Mouse (Mus musculus) forebrain, embryonic 13.5 days (tissue): ENCODE results near the gene Pts. TPM values are rescaled to one million over a fixed set of nuclear protein-coding genes. Genes with fewer than 3 reads are reported as not detected.

ENCODE experiments used
- ATAC-seq: fragments of 200-750 bp; cut with Nextera tagmentation; 2 replicates; pipeline ENCODE4 v1.8.0; 2017
- H3K27ac ChIP-seq: fragments of 300-500 bp; sonication (generic); 2 replicates; pipeline ENCODE4 v1.5.1; 2015; ENCODE audit warnings: inconsistent platforms, mild to moderate bottlenecking, moderate library complexity
- H3K27me3 ChIP-seq: fragments of 300-500 bp; sonication (generic); 2 replicates; pipeline ENCODE4 v1.6.1; 2015; ENCODE audit warnings: mild to moderate bottlenecking, inconsistent platforms
- H3K36me3 ChIP-seq: fragments of 300-500 bp; sonication (generic); 2 replicates; pipeline ENCODE4 v1.6.1; 2015; ENCODE audit warnings: mild to moderate bottlenecking, inconsistent platforms; ENCODE audit not compliant: poor library complexity, severe bottlenecking
- H3K4me1 ChIP-seq: fragments of 300-500 bp; sonication (generic); 2 replicates; pipeline ENCODE4 v1.6.1; 2015; ENCODE audit warnings: inconsistent platforms
- H3K4me2 ChIP-seq: fragments of 300-500 bp; sonication (generic); 2 replicates; pipeline ENCODE4 v1.6.1; 2015; ENCODE audit warnings: inconsistent platforms, mild to moderate bottlenecking, moderate library complexity
- H3K4me3 ChIP-seq: fragments of 300-500 bp; sonication (generic); 2 replicates; pipeline ENCODE4 v1.5.1; 2015; ENCODE audit warnings: mild to moderate bottlenecking, inconsistent platforms
- H3K9ac ChIP-seq: fragments of 300-500 bp; sonication (generic); 2 replicates; pipeline ENCODE4 v1.6.1; 2015; ENCODE audit warnings: mild to moderate bottlenecking, inconsistent platforms
- H3K9me3 ChIP-seq: fragments of 300-500 bp; sonication (generic); replicated peaks from 2 replicates; pipeline ENCODE4 v1.6.1; 2016; ENCODE audit warnings: inconsistent platforms
- WGBS: fragments of 180-500 bp; shearing (Covaris S2); methylation state at CpG from one replicate; pipeline ENCODE4 v1.1.7; 2015; 5-methylcytosine and 5-hydroxymethylcytosine counted together
- polyA plus RNA-seq: library from polyadenylated mRNA; unstranded; fragments of >200 nt; fragmentation: Nextera tagmentation; extraction: Ambion mirVana; gene quantifications from 2 replicates; pipeline ENCODE4 v1.2.1, GENCODE M21; 2015

Pts gene
- polyA plus RNA-seq, 1 experiment from 2014 or later = 102 TPM

- Histone ChIP-seq H3K4me2 (no peak overlapping the region), H3K4me1 (peaks cover 12% of the 10 kb centered on the region), H3K27me3 (no peaks in the 10 kb centered on the region), H3K9me3 (no peaks in the 10 kb centered on the region), H3K27ac (no peak overlapping the region), H3K9ac (no peak overlapping the region), H3K4me3 (no peak overlapping the region), H3K36me3 (0 out of 2 replicates have a peak, but pooled peaks cover 6% of the 10 kb centered on the region)
- WGBS = 93% methylated on average over 5 of the region's 5 CpGs
- ATAC-seq = no peak
Observed at GRCm38 (mm10) chr9:50524936-50525335, 3.6 kb downstream of the Pts start.

- 0 out of 2 replicates have a peak, but pooled peaks cover 6% of the 10 kb centered on the region for H3K36me3 ChIP-seq
- no peaks in the 10 kb centered on the region for H3K27me3 ChIP-seq
- H3K4me3 ChIP-seq = no peak overlapping the region
- H3K4me1 ChIP-seq = peaks cover 6% of the 10 kb centered on the region
- 81% methylated on average over 5 of the region's 5 CpGs for WGBS
- H3K9me3 ChIP-seq = no peaks in the 10 kb centered on the region
- H3K27ac ChIP-seq = no peak overlapping the region
- no peak for ATAC-seq
- no peak overlapping the region for H3K4me2 ChIP-seq
- no peak overlapping the region for H3K9ac ChIP-seq
Observed at GRCm38 (mm10) chr9:50522574-50522973, 6.0 kb downstream of the Pts start.

GRCm38 (mm10) chr9:50521562-50521961, 7.0 kb downstream of the Pts start:
- ATAC-seq = no peak
- H3K4me3 ChIP-seq = no peak overlapping the region
- 0 out of 2 replicates have a peak, but pooled peaks cover 6% of the 10 kb centered on the region for H3K36me3 ChIP-seq

GRCm38 (mm10) chr9:50520748-50521147, 7.8 kb downstream of the Pts start:
- Histone ChIP-seq H3K36me3 (0 out of 2 replicates have a peak, but pooled peaks cover 6% of the 10 kb centered on the region), H3K4me2 (no peak overlapping the region), H3K9me3 (no peaks in the 10 kb centered on the region), H3K27me3 (no peaks in the 10 kb centered on the region), H3K4me1 (no peaks in the 10 kb centered on the region), H3K27ac (no peak overlapping the region), H3K4me3 (no peak overlapping the region), H3K9ac (no peak overlapping the region)
- no peak for ATAC-seq
- WGBS = 91% methylated on average over 6 of the region's 6 CpGs

More at GRCm38 (mm10) chr9:50521562-50521961, 7.0 kb downstream of the Pts start:
- H3K9me3 ChIP-seq = no peaks in the 10 kb centered on the region
- H3K27ac ChIP-seq = no peak overlapping the region
- 63% methylated on average over 2 of the region's 2 CpGs for WGBS
- no peak overlapping the region for H3K4me2 ChIP-seq
- H3K9ac ChIP-seq = no peak overlapping the region
- no peaks in the 10 kb centered on the region for H3K27me3 ChIP-seq
- no peaks in the 10 kb centered on the region for H3K4me1 ChIP-seq

- 9% methylated on average over 2 of the region's 2 CpGs for WGBS
- no peak for ATAC-seq
- H3K4me3 ChIP-seq = no peak overlapping the region
- H3K4me2 ChIP-seq = no peak overlapping the region
- no peak overlapping the region for H3K27ac ChIP-seq
- H3K9ac ChIP-seq = no peak overlapping the region
- 0 out of 2 replicates have a peak, but pooled peaks cover 6% of the 10 kb centered on the region for H3K36me3 ChIP-seq
- H3K4me1 ChIP-seq = no peaks in the 10 kb centered on the region
- H3K9me3 ChIP-seq = no peaks in the 10 kb centered on the region
- H3K27me3 ChIP-seq = no peaks in the 10 kb centered on the region
Observed at GRCm38 (mm10) chr9:50518781-50519180, 9.7 kb downstream of the Pts start.

GRCm38 (mm10) chr9:50515462-50515861, 13.1 kb downstream of the Pts start:
- 91% methylated on average over 5 of the region's 5 CpGs for whole genome bisulfite sequencing
- H3K9ac ChIP-seq = no peak overlapping the region
- no peak for ATAC-seq

GRCm38 (mm10) chr9:50507570-50507969, 21.0 kb downstream of the Pts start:
- H3K36me3 ChIP-seq = no peaks in the 10 kb centered on the region
- ATAC-seq = no peak
- no peak overlapping the region for H3K9ac ChIP-seq
- H3K27me3 ChIP-seq = no peaks in the 10 kb centered on the region
- no peaks in the 10 kb centered on the region for H3K9me3 ChIP-seq
- H3K4me1 ChIP-seq = no peaks in the 10 kb centered on the region
- H3K4me2 ChIP-seq = no peak overlapping the region
- 89% methylated on average over 7 of the region's 7 CpGs for WGBS
- no peak overlapping the region for H3K27ac ChIP-seq
- H3K4me3 ChIP-seq = no peak overlapping the region

More at GRCm38 (mm10) chr9:50515462-50515861, 13.1 kb downstream of the Pts start:
- no peaks in the 10 kb centered on the region for H3K9me3 ChIP-seq
- no peaks in the 10 kb centered on the region for H3K27me3 ChIP-seq
- H3K27ac ChIP-seq = no peak overlapping the region
- no peaks in the 10 kb centered on the region for H3K36me3 ChIP-seq
- H3K4me3 ChIP-seq = no peak overlapping the region
- H3K4me1 ChIP-seq = no peaks in the 10 kb centered on the region
- H3K4me2 ChIP-seq = no peak overlapping the region

GRCm38 (mm10) chr9:50505405-50505804, 23.1 kb downstream of the Pts start:
- H3K27me3 ChIP-seq = no peaks in the 10 kb centered on the region
- no peak for ATAC-seq
- no peaks in the 10 kb centered on the region for H3K9me3 ChIP-seq
- H3K27ac ChIP-seq = no peak overlapping the region
- no peaks in the 10 kb centered on the region; the same call in 1 of the 2 replicates for H3K4me1 ChIP-seq
- H3K4me2 ChIP-seq = no peak overlapping the region
- no peak overlapping the region for H3K9ac ChIP-seq
- no peaks in the 10 kb centered on the region for H3K36me3 ChIP-seq
- H3K4me3 ChIP-seq = no peak overlapping the region
- WGBS = 66% methylated on average over 6 of the region's 6 CpGs

GRCm38 (mm10) chr9:50502949-50503348, 25.6 kb downstream of the Pts start:
- Histone ChIP-seq H3K9me3 (no peaks in the 10 kb centered on the region), H3K4me2 (no peak overlapping the region), H3K27me3 (no peaks in the 10 kb centered on the region), H3K4me3 (no peak overlapping the region), H3K27ac (no peak overlapping the region), H3K4me1 (no peaks in the 10 kb centered on the region; the same call in 1 of the 2 replicates), H3K36me3 (no peaks in the 10 kb centered on the region), H3K9ac (no peak overlapping the region)
- WGBS = 87% methylated on average over 3 of the region's 3 CpGs
- no peak for ATAC-seq

GRCm38 (mm10) chr9:50500974-50501501, 27.5 kb downstream of the Pts start:
- ATAC-seq = peak; percentile 85
- Histone ChIP-seq H3K27me3 (no peaks in the 10 kb centered on the region), H3K4me2 (peak overlapping the region; percentile 53), H3K9ac (no peak overlapping the region), H3K27ac (no peak overlapping the region), H3K9me3 (no peaks in the 10 kb centered on the region), H3K4me3 (peak overlapping the region; percentile 31), H3K4me1 (peaks cover under 1% of the 10 kb centered on the region), H3K36me3 (no peaks in the 10 kb centered on the region)
- 26% methylated on average over 14 of the region's 14 CpGs for WGBS

- H3K27ac ChIP-seq = no peak overlapping the region
- H3K9ac ChIP-seq = no peak overlapping the region
- H3K4me1 ChIP-seq = peaks cover 5% of the 10 kb centered on the region
- peak overlapping the region; percentile 53 for H3K4me2 ChIP-seq
- 74% methylated on average over 15 of the region's 15 CpGs for WGBS
- no peaks in the 10 kb centered on the region for H3K27me3 ChIP-seq
- H3K4me3 ChIP-seq = peak overlapping the region; percentile 31
- no peak for ATAC-seq
- no peaks in the 10 kb centered on the region for H3K9me3 ChIP-seq
- H3K36me3 ChIP-seq = no peaks in the 10 kb centered on the region
Observed at GRCm38 (mm10) chr9:50500467-50500973, 28.0 kb downstream of the Pts start.

GRCm38 (mm10) chr9:50499781-50500180, 28.7 kb downstream of the Pts start:
- H3K4me3 ChIP-seq = no peak overlapping the region
- no peak overlapping the region for H3K27ac ChIP-seq
- no peak for ATAC-seq
- H3K36me3 ChIP-seq = no peaks in the 10 kb centered on the region
- H3K9ac ChIP-seq = no peak overlapping the region
- peaks cover 5% of the 10 kb centered on the region for H3K4me1 ChIP-seq
- H3K9me3 ChIP-seq = no peaks in the 10 kb centered on the region
- 90% methylated on average over 3 of the region's 3 CpGs for WGBS
- H3K4me2 ChIP-seq = no peak overlapping the region
- no peaks in the 10 kb centered on the region for H3K27me3 ChIP-seq

GRCm38 (mm10) chr9:50498815-50499214, 29.7 kb downstream of the Pts start:
- ATAC-seq = no peak
- Histone ChIP-seq H3K4me2 (no peak overlapping the region), H3K4me1 (peaks cover 5% of the 10 kb centered on the region), H3K4me3 (no peak overlapping the region), H3K27me3 (no peaks in the 10 kb centered on the region), H3K9ac (no peak overlapping the region), H3K9me3 (no peaks in the 10 kb centered on the region), H3K36me3 (no peaks in the 10 kb centered on the region), H3K27ac (no peak overlapping the region)
- WGBS = 85% methylated on average over 16 of the region's 16 CpGs
